Mouse (Mus musculus) spleen, embryonic (tissue): ENCODE measurements around the gene Lrguk.

Experiments used
- CTCF ChIA-PET: fragments of 350-600 bp; sonication (Branson Sonifier 250); formaldehyde crosslinking; loops from one replicate; lab custom pipeline; 2022; lab: Charles Lee

Lrguk gene

DNA sequence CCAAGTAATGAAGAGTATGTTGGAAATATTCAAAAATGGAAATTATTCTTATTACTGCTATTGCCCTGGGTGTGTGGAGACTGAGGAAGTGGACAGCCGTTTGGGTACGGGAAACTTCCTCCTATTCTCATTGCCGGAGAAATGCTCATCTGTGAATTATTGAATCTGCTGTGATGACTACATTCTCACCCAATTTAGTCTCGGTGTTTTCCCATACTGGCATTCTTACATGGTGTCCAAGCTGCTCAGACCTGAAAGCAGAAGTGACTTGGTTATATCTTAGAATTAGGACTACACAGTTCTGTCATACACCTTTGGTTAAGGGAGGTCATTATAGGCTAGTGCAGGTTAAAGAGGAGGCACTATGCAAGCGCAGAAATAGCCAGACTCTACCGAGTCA, 30.5 kb downstream of the Lrguk start:
- CTCF ChIA-PET = no interaction called here

DNA sequence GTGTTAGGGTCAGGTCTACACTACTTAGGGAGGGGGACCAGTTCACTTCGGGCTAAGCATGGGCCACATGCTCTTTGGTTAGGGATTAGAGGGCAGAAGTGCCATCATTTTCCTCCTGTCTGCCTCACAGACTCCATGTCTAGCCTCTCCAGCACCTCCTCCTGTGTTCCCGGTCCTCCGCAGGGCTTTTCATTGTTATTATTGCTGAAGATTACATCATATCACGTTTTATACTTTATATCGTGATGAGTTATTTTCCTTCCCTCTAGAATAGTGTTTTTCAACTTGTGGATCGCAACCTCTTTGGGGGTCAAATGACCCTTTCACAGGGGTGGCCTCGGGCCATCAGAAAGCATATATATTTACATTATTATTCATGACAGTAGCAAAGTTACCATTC, 37.5 kb downstream of the Lrguk start:
- CTCF ChIA-PET = no interaction called here

DNA sequence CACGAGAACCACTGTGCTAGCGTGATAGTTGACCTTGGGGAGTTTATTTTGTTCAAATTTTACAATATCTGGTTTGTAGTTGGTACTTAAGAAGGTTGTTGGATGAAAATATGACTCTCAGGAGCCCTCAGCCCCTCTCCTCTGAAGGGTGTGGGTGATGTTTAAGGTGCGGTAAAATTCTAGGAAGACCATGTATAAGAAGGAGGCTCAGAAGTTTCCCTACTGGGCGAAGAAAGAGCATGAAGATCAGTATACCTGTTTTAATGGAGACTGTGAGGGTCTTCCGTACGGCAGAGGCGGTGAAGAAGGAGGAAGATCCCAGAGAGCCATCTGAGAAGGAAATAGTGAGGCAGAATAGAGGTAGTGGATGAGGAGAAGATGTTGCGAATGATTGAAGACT, 38.0 kb downstream of the Lrguk start:
- CTCF ChIA-PET = no interaction called here

DNA sequence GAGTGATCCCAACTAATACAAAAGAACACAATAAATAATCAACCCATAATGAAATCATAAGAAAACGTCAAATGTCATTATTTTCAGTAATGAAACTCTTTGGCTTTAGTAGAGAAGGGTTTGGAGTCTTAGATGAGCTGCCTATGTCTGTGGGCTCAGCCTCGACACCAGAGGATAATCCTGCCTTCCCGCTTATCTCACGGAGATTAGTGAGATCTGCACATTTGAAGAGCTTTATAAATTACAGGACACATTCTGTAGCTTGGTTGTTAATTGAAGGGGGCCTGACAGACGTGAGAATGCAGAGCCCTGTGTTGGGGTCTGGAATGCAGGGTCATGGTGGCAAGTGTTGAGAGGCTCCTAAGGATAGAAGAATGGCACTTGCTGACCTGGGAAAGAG, 42.7 kb downstream of the Lrguk start:
- CTCF ChIA-PET = no interaction called here

DNA sequence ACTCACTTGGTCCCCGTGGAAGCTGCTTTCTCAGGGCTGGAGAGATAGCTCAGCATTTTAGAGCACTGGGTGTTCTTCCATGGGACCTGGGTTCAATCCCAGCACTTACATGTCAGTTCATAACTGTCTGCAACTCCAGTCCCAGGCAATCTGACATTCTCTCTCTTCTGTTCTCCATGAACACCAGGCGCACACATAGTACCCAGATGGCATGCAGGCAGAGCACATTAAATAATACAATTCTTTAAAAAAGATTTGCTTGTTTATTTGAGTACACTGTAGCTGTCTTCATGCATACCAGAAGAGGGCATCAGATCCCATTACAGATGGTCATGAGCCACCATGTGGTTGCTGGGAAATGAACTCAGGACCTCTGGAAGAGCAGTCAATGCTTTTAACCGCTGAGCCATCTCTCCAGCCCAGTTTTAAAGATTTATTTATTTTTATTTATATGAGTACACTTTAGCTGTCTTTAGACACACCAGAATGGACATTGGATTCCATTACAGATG, 44.7 kb downstream of the Lrguk start:
- CTCF ChIA-PET = no interaction called here

DNA sequence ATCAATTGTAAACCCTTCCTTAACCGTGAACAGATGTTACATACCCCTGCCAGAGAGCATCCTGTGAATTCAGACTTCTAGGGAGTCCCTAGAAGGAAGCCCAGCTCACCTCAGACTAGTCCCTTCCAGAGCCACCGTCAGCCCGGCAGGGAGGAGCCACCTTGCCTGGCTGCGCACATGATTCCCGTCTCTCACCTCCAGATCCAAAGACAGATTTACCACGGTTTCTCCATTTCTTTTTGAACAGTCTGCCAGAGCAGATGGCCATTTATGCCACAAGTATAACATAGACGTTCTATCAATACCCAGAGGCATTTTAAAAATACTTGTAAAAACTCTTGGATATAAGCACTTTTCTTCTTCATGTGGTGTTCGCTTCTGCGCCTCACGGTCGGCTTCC, 46.3 kb downstream of the Lrguk start:
- CTCF ChIA-PET = no interaction called here

DNA sequence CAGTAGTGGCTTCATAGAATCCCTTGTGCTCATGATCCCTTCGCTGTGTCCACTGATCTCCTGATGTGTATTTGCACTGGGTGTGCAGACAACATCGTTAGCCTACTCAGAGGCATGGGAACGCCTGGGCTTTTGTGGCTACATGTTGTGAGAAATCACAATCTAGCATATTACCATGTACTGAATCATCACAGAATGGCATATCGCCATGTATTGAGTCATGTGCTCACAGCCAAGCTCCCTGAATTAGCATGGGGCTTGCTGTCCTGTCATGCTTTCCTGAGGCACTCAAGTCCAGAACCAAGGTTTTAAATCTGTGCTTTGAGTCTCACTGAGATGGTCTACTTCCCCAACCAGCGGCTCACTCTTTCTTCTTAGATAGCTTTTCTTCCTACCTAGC, 54.2 kb downstream of the Lrguk start:
- CTCF ChIA-PET = no interaction called here

DNA sequence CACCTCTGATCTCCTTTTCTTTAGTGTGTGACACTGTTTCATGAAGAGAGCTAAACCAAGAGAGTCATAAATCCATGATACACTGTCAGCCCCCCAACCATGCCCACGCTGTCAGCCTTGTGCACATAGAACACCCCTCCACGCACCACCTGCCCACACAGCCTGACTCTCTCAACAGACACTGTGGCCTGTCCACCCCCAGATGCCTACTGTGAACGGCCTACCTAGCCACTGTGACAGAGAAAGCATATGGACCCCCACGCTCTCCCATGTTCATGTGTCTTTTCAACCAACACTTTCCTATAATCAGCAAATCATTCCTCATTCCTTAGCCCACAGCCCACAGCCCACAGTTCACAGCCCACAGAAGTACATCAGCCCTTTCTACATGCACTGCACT, 58.5 kb downstream of the Lrguk start:
- CTCF ChIA-PET = no interaction called here

DNA sequence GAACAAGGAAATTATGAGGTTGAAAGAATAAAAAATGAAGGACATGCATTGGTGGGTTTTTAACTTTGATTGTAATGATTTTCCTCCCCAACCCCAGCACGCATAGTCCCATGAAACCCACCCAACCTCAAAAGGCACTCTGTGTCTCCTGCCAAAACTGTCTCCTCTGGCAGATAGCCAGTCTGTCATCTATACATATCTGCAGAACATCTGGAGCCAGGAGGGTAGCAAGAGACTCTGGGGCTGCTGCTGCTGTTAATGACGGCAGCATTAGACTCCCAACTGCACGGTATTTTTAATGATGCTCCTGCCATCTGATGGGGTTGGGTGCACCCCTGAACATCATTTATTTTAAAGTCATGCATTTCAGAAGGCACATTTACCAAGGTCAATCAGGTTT, 59.7 kb downstream of the Lrguk start:
- CTCF ChIA-PET = no interaction called here

DNA sequence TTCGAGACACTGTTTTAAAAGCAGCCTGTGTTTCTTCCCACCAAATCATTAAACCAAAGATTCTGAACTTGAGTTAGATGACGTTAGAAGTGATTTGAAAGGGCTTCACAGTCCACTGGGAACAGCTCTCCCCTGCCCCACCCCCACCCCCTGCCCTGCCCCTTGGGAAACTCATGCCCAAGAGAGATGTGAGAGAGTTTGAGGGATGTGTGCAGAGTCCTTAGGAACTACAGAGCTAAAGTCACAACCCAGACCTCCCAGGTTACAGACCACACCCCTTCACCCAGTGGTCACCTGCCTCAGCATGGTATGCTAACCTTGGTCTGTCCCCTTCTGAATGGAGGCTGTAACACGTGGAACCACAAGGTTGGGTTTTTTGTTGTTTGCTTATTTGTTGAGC, 62.3 kb downstream of the Lrguk start:
- CTCF ChIA-PET = no interaction called here

DNA sequence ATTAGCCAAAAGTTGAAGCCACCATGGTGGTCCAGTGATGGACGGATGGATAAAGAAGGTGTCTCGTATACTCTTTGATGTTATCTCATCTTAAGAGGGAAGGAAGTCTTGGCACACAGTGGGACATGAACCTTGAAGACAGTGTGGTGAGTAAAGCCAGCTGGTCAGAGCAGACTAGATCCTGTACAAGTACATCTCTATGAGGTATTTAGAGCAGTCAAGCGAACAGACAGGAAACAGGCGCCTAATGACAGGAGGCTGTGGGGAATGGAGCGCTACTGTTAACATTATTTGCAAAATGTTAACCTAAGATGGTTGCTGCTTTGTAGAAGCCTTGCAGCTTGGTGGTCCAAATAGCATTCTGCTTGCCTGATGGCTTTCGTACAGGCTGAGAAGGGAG, 67.0 kb downstream of the Lrguk start:
- CTCF ChIA-PET = no interaction called here

DNA sequence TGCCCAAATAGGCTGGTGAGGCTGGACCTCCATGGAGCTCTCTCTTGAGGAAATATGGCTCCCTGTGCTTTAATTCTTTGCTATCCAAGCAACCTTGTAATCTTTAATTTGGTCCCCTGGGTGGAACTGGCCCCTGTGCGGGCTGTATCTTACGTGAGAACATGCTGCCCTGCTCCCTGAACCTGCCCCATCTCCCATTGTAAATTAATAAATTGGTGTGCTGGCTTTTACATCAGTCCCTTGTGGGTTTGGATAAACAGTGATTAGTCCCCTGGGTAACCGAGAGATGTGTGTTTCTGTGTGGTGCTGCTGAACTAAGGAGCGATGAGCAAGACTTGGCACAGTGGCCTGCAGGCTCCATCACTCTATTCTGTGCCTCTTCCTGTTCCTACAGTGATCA, 67.7 kb downstream of the Lrguk start:
- CTCF ChIA-PET = interaction anchor here (0.7 kb wide), 1 partner anchor 90 kb away, joined by 3 read pairs; no protein-coding TSS in a partner anchor

DNA sequence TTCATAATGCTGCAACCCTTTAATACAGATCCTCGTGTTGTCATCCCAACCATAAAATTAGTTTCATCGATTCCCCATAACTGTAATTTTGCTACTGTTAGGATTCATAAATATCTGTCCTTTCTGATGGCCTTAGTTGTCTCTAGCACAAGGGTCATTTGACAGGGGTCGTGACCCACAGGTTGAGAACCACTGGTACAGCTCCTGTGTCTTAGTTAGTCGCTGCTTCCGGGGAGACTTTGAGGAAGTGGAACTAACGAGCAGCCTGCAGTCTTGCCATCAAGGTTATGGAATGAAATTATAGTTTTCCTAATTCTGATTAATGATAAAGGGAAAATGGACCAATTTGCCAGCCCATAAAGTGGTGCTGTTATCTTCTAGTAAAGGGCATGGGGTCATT, 70.5 kb downstream of the Lrguk start:
- CTCF ChIA-PET = no interaction called here

DNA sequence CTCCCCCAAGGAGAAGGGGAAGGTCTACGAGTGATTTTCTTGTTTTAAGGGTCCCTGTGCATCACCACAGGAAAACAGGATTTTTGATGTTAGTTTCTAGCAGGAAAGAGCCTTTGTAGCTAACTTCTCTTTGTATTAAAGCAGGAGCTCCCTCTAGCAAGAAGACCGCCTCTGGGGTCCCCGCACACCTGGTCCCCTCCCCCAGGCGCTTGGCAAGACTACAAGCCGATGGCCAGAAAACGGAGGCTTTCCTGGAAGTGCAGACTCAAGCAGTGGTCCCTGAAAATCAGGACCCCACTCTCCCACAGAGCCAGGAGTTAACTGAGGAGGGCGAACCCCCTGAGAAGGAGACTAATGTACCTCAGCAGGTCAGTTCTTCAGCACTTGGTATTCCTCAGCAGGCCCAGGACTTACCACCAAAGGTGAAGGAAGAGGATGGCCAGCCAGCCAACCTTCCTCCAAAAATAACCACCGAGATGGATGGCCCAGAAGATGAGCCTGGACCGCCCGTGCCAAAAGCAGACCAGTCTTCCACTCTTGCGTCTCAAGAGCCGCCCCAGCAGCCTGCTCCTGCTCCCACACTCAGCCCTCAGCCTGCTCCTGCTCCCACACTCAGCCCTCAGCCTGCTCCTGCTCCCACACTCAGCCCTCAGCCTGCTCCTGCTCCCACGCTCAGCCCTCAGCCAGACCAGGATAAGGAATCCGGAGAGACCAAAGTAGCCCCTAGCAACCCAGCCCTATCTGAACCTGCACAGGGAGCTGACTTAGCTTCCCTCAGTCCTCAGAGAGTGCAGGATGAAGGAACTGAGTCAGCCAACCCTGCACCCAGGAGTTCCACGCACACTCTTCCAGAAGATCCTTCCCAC, 72.5 kb downstream of the Lrguk start:
- CTCF ChIA-PET = no interaction called here

DNA sequence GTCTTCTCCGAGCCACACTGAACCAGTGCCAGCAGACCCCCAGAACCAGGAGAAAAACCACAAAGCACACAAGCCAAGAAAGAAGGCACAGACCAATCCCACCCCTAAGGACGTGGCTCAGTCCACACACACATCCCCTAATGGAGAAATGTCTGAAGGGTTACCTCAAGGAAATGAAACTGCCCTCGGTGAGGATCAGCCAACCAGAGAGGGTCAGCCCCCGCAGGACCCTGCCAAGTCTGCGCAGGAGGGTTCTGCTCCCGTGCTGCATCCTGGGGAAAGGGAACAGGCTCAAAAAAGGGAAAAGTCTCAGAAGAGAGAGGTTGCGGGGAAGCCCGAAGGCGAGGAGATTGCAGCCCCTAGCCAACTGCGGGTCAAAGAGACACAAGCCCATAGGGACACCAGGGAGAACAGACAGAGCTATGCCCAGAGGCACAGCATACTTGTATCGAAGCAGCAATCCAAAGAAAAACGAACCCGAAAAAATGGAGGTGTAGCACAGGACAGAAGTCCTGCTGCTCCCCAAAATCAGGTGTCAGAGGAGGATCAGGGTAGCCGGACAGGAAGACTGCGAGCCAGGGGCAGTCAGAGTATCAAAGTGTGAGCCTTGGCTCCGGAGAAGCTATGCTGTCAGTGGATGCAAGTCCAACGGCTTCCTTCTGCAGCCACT, 74.1 kb downstream of the Lrguk start:
- CTCF ChIA-PET = no interaction called here

DNA sequence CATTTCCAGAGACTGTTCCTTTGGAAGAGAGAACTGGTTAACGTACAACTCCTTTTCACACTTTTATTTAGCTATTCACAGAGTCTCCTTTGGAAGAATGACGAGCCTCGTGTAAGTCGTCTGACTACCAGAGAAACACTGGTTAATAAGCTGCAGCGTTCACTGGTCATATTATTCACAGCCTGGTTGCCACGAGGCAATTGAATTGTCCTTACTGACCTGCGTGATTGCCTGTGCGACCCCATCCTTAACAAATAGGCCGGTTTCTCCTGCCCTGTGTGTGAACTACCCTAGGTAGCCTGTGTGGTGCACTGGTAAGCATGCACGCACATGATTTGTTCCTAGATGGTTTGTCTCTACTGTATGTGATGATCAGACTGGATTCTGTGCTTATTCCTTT, 81.3 kb downstream of the Lrguk start:
- CTCF ChIA-PET = no interaction called here

DNA sequence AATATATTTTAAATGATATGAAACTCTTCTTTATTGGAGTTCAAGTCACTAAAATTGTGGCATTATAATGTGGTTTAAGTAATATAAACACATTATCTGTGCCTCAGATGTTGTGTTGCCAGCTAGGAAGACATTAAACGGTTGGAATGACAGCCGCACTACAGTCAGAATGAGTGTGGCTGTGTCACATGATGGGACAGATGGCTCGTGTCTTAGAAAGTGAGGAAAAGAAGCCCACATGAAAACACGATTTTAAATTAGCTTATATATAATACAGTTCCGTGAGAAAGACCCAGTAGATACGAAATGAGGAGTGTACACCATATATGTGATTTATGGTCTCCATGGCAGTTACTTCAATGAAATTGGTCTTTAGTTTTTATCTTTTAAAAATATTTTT, 82.2 kb downstream of the Lrguk start:
- CTCF ChIA-PET = no interaction called here

DNA sequence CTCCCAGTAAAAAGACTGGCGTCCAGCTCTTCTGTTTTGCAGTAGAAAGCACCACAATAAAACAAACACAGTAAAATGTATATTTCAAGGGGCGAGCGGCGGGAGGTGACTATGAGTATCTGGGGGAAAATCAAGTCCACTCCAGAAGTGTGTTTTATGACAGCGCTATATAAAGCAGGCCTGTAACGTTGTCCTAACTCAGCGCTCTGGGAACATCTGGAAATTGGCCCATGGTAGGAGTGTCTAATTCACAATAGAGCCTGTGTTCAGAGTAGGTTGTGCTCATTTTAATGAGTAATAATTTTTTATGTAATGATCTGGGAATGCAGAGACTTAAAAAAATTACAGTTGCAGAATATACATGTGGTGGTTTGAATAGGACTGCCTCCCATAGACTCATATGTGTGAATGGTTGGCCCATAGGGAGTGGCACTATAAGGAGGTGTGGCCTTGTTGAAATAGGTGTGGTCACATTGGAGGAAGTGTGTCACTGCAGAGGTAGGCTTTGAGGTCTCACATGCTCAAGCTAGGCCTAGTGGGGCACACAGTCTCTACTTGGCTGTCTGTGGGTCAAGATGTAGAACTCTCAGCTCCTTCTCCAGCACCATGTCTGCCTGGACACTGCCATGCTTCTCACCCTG, 87.7 kb downstream of the Lrguk start:
- CTCF ChIA-PET = no interaction called here

DNA sequence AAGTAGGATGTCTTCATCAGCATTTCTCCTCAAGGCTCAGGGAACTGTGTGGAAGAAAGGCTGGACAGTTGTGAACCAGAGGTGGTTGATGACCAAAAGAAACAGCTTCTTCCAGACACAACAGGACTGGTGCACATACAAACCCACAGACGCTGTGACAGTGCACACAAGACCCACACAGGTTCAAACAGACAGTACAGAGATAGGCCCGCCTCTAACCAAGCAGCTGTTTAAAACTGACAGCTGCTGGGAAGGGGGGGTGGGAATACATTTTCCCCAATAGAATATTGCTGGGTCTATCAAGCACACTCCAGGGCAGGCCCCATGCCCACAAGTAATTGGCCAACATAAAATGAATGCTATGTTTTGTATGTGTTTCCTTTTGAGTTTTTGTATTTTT, 95.2 kb downstream of the Lrguk start:
- CTCF ChIA-PET = no interaction called here

DNA sequence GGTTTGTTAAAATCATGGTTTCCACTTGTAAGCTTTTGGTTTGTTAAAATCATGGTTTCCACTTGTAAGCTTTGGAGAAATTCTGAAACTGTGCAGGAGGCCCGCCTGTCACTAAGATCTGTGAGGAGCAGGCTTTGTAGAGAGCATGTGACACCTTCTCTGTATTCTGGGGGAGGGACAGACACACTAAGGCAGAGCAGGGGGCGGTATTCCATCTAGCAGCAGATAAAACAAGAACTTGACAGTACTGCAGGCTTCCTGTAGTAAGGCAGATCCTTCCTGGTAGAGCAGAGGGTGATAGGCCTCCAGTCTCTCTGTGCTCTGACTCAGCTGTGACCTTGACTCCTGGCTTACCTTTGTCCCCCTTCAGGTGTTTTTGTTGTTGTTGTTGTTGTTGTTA, 100.0 kb downstream of the Lrguk start:
- CTCF ChIA-PET = no interaction called here

DNA sequence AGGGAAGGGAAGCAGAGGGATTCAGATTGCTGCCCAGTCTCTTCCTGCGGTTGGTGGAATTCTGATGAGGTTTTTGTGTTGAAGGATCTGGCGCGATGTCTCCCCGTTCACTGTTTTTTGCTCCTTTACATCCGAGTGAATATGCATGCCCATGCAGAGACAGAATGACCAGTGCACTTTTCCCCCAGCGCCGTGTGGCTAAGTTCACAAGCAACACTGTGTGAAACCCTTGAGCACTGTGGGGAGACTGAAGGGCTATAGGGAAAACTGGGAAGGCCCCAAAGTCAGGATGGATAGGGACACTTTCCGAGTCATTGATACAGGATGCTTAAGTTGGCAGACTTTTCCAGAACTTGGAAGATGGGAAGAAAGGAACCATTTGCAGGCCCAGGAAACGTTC, 103.1 kb downstream of the Lrguk start:
- CTCF ChIA-PET = no interaction called here

DNA sequence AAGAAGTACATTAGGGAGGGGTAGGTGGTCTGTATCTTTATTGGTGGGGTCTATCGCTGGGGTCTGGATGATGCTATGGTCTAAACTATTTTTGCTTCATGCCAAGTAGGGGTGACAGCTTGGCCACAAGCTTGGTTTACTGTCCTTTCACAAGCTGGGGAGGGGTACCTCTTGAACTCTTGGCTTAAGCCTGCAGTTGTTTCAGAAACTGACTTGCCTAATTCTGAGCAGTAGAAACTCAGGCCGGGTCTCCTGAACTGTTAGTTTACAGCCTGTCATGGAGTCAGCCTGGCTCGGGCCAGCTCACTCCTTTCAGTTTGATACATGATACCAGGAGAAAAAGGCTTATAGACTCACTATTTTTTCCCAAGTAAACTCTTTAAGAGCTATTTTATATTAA, 109.1 kb downstream of the Lrguk start:
- CTCF ChIA-PET = interaction anchor here (0.6 kb wide), 1 partner anchor 519 kb away, joined by 22 read pairs; no protein-coding TSS in a partner anchor

DNA sequence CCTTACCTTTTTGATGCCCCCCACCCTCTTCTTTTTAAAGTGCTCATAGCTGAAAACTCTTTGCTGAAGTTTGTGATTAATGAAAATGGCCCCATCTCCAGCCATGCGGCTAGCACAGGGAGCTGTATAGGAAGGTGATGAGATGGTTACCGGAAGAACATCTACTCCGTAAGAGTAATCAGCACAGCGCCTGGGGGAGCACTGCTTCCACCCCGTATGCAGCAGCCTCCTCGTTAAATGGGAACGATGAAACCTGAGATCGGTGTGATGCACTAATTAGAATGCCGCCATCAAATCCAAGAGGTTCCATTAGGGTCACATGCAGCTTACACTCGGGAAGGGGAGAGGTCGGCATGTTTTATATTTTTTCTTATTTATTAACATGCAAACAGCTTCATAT, 113.7 kb downstream of the Lrguk start:
- CTCF ChIA-PET = no interaction called here
